Mouse (Mus musculus) liver, embryonic 13.5 days (tissue): ENCODE measurements around the gene Anxa4. TPM values are rescaled to one million over a fixed set of nuclear protein-coding genes. Genes with fewer than 3 reads are reported as not detected.

Source experiments
- ATAC-seq: fragments of 200-750 bp; cut with Nextera tagmentation; 2 replicates; pipeline ENCODE4 v1.8.0; 2017; ENCODE audit warnings: low read depth, mild to moderate bottlenecking, moderate number of reproducible peaks, moderate library complexity
- DNase-seq: peaks from one replicate; pipeline ENCODE4 v3.0.0; 2022
- H3K27ac ChIP-seq: fragments of 300-500 bp; sonication (generic); 2 replicates; pipeline ENCODE4 v1.5.1; 2015; ENCODE audit warnings: moderate library complexity, mild to moderate bottlenecking, inconsistent platforms
- H3K27me3 ChIP-seq: fragments of 300-500 bp; sonication (generic); 2 replicates; pipeline ENCODE4 v1.6.1; 2015; ENCODE audit warnings: mild to moderate bottlenecking, inconsistent platforms
- H3K36me3 ChIP-seq: fragments of 300-500 bp; sonication (generic); 2 replicates; pipeline ENCODE4 v1.6.1; 2015; ENCODE audit warnings: mild to moderate bottlenecking, inconsistent platforms
- H3K4me1 ChIP-seq: fragments of 300-500 bp; sonication (generic); replicated peaks from 2 replicates; pipeline ENCODE4 v1.6.1; 2015; ENCODE audit warnings: inconsistent platforms
- H3K4me2 ChIP-seq: fragments of 300-500 bp; sonication (generic); 2 replicates; pipeline ENCODE4 v1.6.1; 2015; ENCODE audit warnings: inconsistent platforms, mild to moderate bottlenecking, moderate library complexity
- H3K4me3 ChIP-seq: fragments of 300-500 bp; sonication (generic); replicated peaks from 2 replicates; pipeline ENCODE4 v1.5.1; 2015; ENCODE audit warnings: mild to moderate bottlenecking, inconsistent platforms
- H3K9ac ChIP-seq: fragments of 300-500 bp; sonication (generic); 2 replicates; pipeline ENCODE4 v1.6.1; 2015; ENCODE audit warnings: mild to moderate bottlenecking, inconsistent platforms
- H3K9me3 ChIP-seq: fragments of 300-500 bp; sonication (generic); replicated peaks from 2 replicates; pipeline ENCODE4 v1.6.1; 2016; ENCODE audit warnings: inconsistent platforms
- WGBS: fragments of 180-500 bp; shearing (Covaris S2); methylation state at CpG from one replicate; pipeline ENCODE4 v1.1.7; 2015; ENCODE audit not compliant: insufficient replicate concordance; 5-methylcytosine and 5-hydroxymethylcytosine counted together
- polyA plus RNA-seq: library from polyadenylated mRNA; unstranded; fragments of >200 nt; fragmentation: Nextera tagmentation; extraction: Ambion mirVana; gene quantifications from 2 replicates; pipeline ENCODE4 v1.2.1, GENCODE M21; 2015

Gene Anxa4
- polyA plus RNA-seq, 1 experiment from 2014 or later, result 28.1 TPM

DNA sequence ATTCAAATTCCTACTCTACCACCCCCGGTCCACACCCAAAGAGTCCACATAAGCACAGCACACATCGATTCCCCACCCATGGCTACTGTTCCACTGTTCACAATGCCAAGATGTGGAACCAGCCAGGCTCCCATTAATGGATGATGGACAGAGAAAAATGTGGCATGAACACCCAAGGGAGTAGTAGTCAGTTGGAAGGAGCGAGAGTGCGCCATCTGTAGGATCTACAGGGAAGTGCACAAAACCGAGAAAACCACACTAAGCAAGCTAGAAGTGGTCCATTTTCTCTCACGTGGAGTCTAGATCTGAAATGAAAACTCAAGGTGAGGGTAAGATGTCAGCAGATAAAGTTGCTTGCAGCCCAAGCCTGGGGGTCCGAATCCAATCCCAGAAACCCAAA, 27.3 kb upstream of the Anxa4 start:
- H3K4me2 ChIP-seq, result no peak overlapping the region
- H3K27ac ChIP-seq, result no peak overlapping the region
- H3K9me3 ChIP-seq, result no peaks in the 10 kb centered on the region
- no peaks in the 10 kb centered on the region for H3K36me3 ChIP-seq
- no peak overlapping the region for H3K4me3 ChIP-seq
- ATAC-seq (no peak), DNase-seq (no peak)
- peaks cover 14% of the 10 kb centered on the region for H3K27me3 ChIP-seq
- 49% methylated on average over 7 of the region's 7 CpGs for WGBS
- H3K9ac ChIP-seq, result no peak overlapping the region
- H3K4me1 ChIP-seq, result peaks cover 17% of the 10 kb centered on the region

- WGBS, result 66% methylated on average over 5 of the region's 5 CpGs
- Histone ChIP-seq H3K4me3 (no peak overlapping the region), H3K4me2 (no peak overlapping the region), H3K4me1 (peaks cover 20% of the 10 kb centered on the region), H3K36me3 (no peaks in the 10 kb centered on the region), H3K27ac (no peak overlapping the region), H3K9me3 (no peaks in the 10 kb centered on the region), H3K9ac (no peak overlapping the region), H3K27me3 (peaks cover 14% of the 10 kb centered on the region)
- ATAC-seq, result no peak
- no peak for DNase-seq
Measured at GRCm38 (mm10) chr6:86819926-86820325, 26.5 kb upstream of the Anxa4 start.

- DNase-seq (no peak), ATAC-seq (no peak)
- Histone ChIP-seq H3K4me1 (peaks cover 20% of the 10 kb centered on the region), H3K4me3 (no peak overlapping the region), H3K9ac (no peak overlapping the region), H3K9me3 (no peaks in the 10 kb centered on the region), H3K27ac (no peak overlapping the region), H3K27me3 (peaks cover 14% of the 10 kb centered on the region), H3K4me2 (no peak overlapping the region), H3K36me3 (no peaks in the 10 kb centered on the region)
- WGBS, result 61% methylated on average over 4 of the region's 4 CpGs
Measured at GRCm38 (mm10) chr6:86818914-86819313, 25.5 kb upstream of the Anxa4 start.

DNA sequence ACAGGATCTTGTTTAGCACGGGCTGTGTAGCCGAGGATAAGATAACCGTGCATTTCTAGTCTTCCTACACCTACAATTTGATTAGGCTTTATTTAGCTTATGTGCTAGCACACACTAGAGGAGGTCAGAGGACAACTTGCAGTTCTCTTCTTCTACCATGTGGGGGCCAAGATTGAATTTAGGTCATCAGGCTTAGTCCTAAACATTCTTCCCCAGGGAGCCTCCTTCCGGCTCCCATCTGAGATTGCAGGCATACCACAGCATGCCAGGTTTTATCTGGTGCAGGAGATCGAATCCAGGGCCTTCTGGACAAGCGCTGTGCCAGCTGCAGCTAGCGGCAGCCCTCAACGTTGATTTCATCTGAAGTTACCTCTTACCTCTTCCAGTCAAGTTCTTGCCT, 23.2 kb upstream of the Anxa4 start:
- WGBS, result 14% methylated on average over 8 of the region's 8 CpGs
- Histone ChIP-seq H3K9me3 (no peaks in the 10 kb centered on the region), H3K4me1 (peaks cover 5% of the 10 kb centered on the region; the same call in 1 of the 2 replicates), H3K27me3 (no peaks in the 10 kb centered on the region), H3K27ac (no peak overlapping the region), H3K4me2 (no peak overlapping the region), H3K4me3 (no peak overlapping the region), H3K9ac (no peak overlapping the region), H3K36me3 (no peaks in the 10 kb centered on the region)
- ATAC-seq (no peak), DNase-seq (no peak)

DNA sequence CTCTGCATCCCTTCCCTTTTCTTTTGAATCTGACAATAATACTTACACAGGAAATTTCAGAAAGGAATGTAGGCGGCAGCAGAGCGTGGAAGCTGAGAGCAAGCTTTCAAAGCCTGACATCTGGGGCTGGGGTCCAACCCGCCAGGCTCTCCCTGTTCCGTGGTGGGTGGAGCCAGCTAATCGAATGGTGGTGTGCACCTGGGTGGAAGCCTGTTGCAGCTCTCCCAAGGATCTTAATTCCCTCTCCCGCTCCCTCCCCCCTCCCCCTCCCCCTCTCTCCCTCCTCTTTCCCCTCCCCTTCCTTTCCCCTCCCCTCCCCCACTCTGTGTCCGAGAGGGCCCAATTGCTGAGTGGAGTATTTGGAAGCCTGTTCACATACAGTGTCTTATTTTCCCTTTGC, 22.1 kb upstream of the Anxa4 start:
- ATAC-seq (no peak), DNase-seq (no peak)
- WGBS, result 34% methylated on average over 7 of the region's 7 CpGs
- Histone ChIP-seq H3K27ac (no peak overlapping the region), H3K4me1 (peaks cover 5% of the 10 kb centered on the region; the same call in 1 of the 2 replicates), H3K4me3 (no peak overlapping the region), H3K9me3 (no peaks in the 10 kb centered on the region), H3K36me3 (no peaks in the 10 kb centered on the region), H3K4me2 (no peak overlapping the region), H3K9ac (no peak overlapping the region), H3K27me3 (no peaks in the 10 kb centered on the region)

DNA sequence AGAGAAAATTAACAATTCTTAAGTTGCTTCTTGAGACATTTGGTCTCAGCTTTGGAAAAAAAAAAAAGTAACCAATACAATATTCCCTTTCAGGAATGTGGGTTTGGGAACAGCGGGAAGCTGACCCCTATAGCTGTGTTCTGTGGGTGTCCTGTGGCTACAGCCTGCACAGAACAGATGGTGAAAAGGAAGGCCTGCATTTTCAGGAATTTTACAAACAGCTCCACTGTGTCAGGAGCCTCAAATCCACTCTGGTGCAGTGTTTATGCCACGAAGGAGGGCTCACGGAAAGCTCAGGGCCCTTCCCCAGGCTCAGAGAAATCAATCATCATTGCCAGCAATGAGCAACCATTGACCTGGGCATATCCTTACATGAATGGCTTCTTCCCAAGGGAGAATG, 21.5 kb upstream of the Anxa4 start:
- Histone ChIP-seq H3K27ac (no peak overlapping the region), H3K9me3 (no peaks in the 10 kb centered on the region), H3K36me3 (no peaks in the 10 kb centered on the region), H3K27me3 (no peaks in the 10 kb centered on the region), H3K9ac (no peak overlapping the region), H3K4me1 (peaks cover 5% of the 10 kb centered on the region; the same call in 1 of the 2 replicates), H3K4me2 (no peak overlapping the region), H3K4me3 (no peak overlapping the region)
- WGBS, result 58% methylated on average over 3 of the region's 3 CpGs
- no peak for DNase-seq
- ATAC-seq, result no peak

DNA sequence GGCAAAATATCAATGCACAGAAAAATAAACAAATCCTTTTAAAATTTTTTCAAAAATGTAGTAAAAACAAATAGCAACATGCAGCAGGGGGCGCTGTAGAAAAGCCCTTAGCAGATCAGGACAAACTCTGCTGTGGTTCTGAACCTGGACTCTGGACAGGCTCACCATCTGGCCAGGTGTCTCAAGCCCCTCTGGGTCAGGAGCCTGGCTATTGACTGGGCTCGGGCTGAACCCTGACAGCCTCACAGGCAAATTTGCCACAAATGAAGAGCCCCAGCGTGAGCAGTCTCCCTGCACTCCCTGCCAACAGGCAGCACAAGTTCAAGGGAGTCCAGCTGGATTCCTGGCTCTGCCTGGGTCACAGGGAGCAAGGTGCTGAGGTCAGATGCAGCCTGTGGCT, 20.0 kb upstream of the Anxa4 start:
- Histone ChIP-seq H3K4me1 (peaks cover 5% of the 10 kb centered on the region; the same call in 1 of the 2 replicates), H3K36me3 (no peaks in the 10 kb centered on the region), H3K9me3 (no peaks in the 10 kb centered on the region), H3K4me2 (no peak overlapping the region), H3K27ac (no peak overlapping the region), H3K27me3 (0 out of 2 replicates have a peak, but pooled peaks cover under 1% of the 10 kb centered on the region), H3K9ac (no peak overlapping the region), H3K4me3 (no peak overlapping the region)
- DNase-seq (no peak), ATAC-seq (no peak)
- 23% methylated on average over 3 of the region's 3 CpGs for WGBS

- no peak for DNase-seq
- peaks cover 5% of the 10 kb centered on the region; the same call in 1 of the 2 replicates for H3K4me1 ChIP-seq
- H3K9me3 ChIP-seq, result no peaks in the 10 kb centered on the region
- H3K4me3 ChIP-seq, result no peak overlapping the region
- WGBS, result 22% methylated on average over 4 of the region's 4 CpGs
- 0 out of 2 replicates have a peak, but pooled peaks cover 5% of the 10 kb centered on the region for H3K27me3 ChIP-seq
- H3K36me3 ChIP-seq, result no peaks in the 10 kb centered on the region
- no peak for ATAC-seq
- H3K9ac ChIP-seq, result no peak overlapping the region
- H3K27ac ChIP-seq, result no peak overlapping the region
- H3K4me2 ChIP-seq, result no peak overlapping the region
Measured at GRCm38 (mm10) chr6:86812919-86813318, 19.5 kb upstream of the Anxa4 start.

GRCm38 (mm10) chr6:86806455-86807086, 13.2 kb upstream of the Anxa4 start:
- H3K9ac ChIP-seq, result no peak overlapping the region
- no peak overlapping the region for H3K4me2 ChIP-seq
- H3K27ac ChIP-seq, result no peak overlapping the region
- no peaks in the 10 kb centered on the region for H3K9me3 ChIP-seq
- 3% methylated on average over 5 of the region's 5 CpGs for WGBS
- ATAC-seq (no peak), DNase-seq (peak; percentile 35)
- H3K27me3 ChIP-seq, result 0 out of 2 replicates have a peak, but pooled peaks cover 5% of the 10 kb centered on the region
- no peak overlapping the region for H3K4me3 ChIP-seq
- no peaks in the 10 kb centered on the region for H3K36me3 ChIP-seq
- H3K4me1 ChIP-seq, result peaks cover under 1% of the 10 kb centered on the region; the same call in 1 of the 2 replicates

DNA sequence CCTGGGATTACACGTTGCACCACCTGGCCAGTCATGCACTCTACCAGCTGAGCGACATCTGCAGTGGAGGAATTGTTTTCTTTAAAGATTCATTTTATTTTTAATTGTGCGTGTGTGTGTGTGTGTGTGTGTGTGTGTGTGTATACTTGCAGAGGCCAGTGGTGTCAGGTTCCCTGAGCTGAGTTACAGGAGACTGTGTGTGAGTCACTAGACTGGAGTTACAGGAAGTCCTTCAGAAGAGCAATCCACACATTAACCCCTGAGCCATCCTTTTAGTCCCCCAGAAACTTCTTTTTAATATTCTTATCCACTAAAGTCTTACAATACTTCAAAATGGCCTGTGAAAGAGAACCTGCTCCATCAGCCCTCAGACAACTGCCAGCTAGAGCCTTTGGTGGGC, 11.3 kb upstream of the Anxa4 start:
- H3K9me3 ChIP-seq, result no peaks in the 10 kb centered on the region
- no peak overlapping the region for H3K27ac ChIP-seq
- no peak overlapping the region for H3K9ac ChIP-seq
- ATAC-seq (no peak), DNase-seq (no peak)
- WGBS, result 70% methylated on average over 3 of the region's 3 CpGs
- H3K36me3 ChIP-seq, result no peaks in the 10 kb centered on the region
- H3K4me3 ChIP-seq, result no peak overlapping the region
- H3K27me3 ChIP-seq, result 0 out of 2 replicates have a peak, but pooled peaks cover 5% of the 10 kb centered on the region
- peaks cover 5% of the 10 kb centered on the region; the same call in 1 of the 2 replicates for H3K4me1 ChIP-seq
- no peak overlapping the region for H3K4me2 ChIP-seq

DNA sequence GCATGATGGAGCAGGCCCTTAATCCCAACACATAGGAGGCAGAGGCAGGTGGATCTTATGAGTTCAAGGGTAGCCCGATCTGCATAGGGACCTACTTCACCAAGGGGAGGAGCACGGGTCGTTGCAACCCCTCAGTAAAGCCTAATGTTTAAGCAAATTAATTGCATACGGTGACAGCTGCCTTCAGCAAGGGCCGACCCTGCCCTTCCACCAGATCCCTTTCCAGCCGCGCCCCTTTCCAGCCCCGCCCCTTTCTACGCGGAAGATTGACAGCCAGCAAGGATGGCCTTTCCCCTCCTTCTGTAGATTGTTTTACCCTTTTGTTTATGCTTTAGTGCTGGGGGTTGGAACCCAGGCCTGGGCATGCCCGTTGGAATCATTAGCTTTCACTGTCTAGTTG, 8.0 kb upstream of the Anxa4 start:
- Histone ChIP-seq H3K9me3 (no peaks in the 10 kb centered on the region), H3K4me1 (peaks cover 5% of the 10 kb centered on the region; the same call in 1 of the 2 replicates), H3K4me3 (no peak overlapping the region), H3K4me2 (no peak overlapping the region), H3K9ac (no peak overlapping the region), H3K36me3 (no peaks in the 10 kb centered on the region), H3K27ac (no peak overlapping the region), H3K27me3 (peaks cover 21% of the 10 kb centered on the region)
- DNase-seq, result no peak
- ATAC-seq, result no peak
- 28% methylated on average over 11 of the region's 11 CpGs for WGBS

DNA sequence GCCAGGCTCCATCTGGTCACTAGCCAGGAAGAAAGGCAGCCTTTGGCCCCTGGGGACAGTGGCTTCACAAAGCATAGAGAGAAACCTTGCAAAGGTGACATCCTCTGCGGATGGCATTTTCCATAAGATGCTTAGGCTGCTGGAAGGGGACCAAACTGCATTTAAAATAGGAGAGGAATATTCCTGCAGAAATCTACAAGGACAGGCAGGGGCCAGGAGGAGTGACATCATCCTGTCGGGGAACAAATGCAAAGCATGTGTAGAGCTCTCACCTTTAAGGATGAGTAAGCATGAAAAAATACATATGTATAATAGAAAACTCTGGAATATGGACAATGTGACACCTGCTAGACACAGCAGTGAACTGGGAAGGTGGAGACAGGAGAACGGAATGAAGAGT, 7.1 kb upstream of the Anxa4 start:
- peaks cover 30% of the 10 kb centered on the region for H3K27me3 ChIP-seq
- no peak overlapping the region for H3K4me3 ChIP-seq
- no peak for DNase-seq
- H3K4me2 ChIP-seq, result no peak overlapping the region
- no peak overlapping the region for H3K27ac ChIP-seq
- H3K36me3 ChIP-seq, result no peaks in the 10 kb centered on the region
- peaks cover 5% of the 10 kb centered on the region; the same call in 1 of the 2 replicates for H3K4me1 ChIP-seq
- H3K9me3 ChIP-seq, result no peaks in the 10 kb centered on the region
- no peak for ATAC-seq
- no peak overlapping the region for H3K9ac ChIP-seq
- 82% methylated on average over 3 of the region's 3 CpGs for WGBS
